Mouse (Mus musculus) heart, embryonic 12.5 days (tissue): ENCODE results near the gene Klc2. TPM values are rescaled to one million over a fixed set of nuclear protein-coding genes. Genes with fewer than 3 reads are reported as not detected.
"Not testable (repeated sequence)": the region's sequence is repeated elsewhere in the genome, so short reads cannot be mapped to it uniquely, and the experiment has no call there.

Experiments used
- ATAC-seq: fragments of 200-750 bp; cut with Nextera tagmentation; 2 replicates; pipeline ENCODE4 v1.8.0; 2017; ENCODE audit warnings: moderate TSS enrichment, moderate library complexity; ENCODE audit not compliant: insufficient number of reproducible peaks, low FRiP score
- H3K27ac ChIP-seq: fragments of 300-500 bp; sonication (generic); 2 replicates; pipeline ENCODE4 v1.5.1; 2016; ENCODE audit warnings: mild to moderate bottlenecking, moderate library complexity; ENCODE audit not compliant: poor library complexity, severe bottlenecking
- H3K27me3 ChIP-seq: fragments of 300-500 bp; sonication (generic); replicated peaks from 2 replicates; pipeline ENCODE4 v1.6.1; 2016; ENCODE audit warnings: mild to moderate bottlenecking, moderate library complexity
- H3K36me3 ChIP-seq: fragments of 300-500 bp; sonication (generic); 2 replicates; pipeline ENCODE4 v1.6.1; 2016; ENCODE audit warnings: mild to moderate bottlenecking, moderate library complexity
- H3K4me1 ChIP-seq: fragments of 300-500 bp; sonication (generic); replicated peaks from 2 replicates; pipeline ENCODE4 v1.6.1; 2016; ENCODE audit warnings: mild to moderate bottlenecking
- H3K4me2 ChIP-seq: fragments of 300-500 bp; sonication (generic); 2 replicates; pipeline ENCODE4 v1.6.1; 2016; ENCODE audit warnings: mild to moderate bottlenecking, moderate library complexity
- H3K4me3 ChIP-seq: fragments of 300-500 bp; sonication (generic); 2 replicates; pipeline ENCODE4 v1.5.1; 2016; ENCODE audit warnings: mild to moderate bottlenecking
- H3K9ac ChIP-seq: fragments of 300-500 bp; sonication (generic); 2 replicates; pipeline ENCODE4 v1.6.1; 2016; ENCODE audit warnings: mild to moderate bottlenecking, moderate library complexity
- H3K9me3 ChIP-seq: fragments of 300-500 bp; sonication (generic); replicated peaks from 2 replicates; pipeline ENCODE4 v1.6.1; 2016; ENCODE audit warnings: mild to moderate bottlenecking, moderate library complexity
- WGBS: fragments of 180-500 bp; shearing (Covaris S2); methylation state at CpG from one replicate; pipeline ENCODE4 v1.1.7; 2016; 5-methylcytosine and 5-hydroxymethylcytosine counted together
- polyA plus RNA-seq: library from polyadenylated mRNA; unstranded; fragments of >200 nt; fragmentation: Nextera tagmentation; extraction: Ambion mirVana; gene quantifications from 2 replicates; pipeline ENCODE4 v1.2.1, GENCODE M21; 2016

Klc2 gene
- 24.0 and 28.6 TPM in 2 replicates for polyA plus RNA-seq

DNA sequence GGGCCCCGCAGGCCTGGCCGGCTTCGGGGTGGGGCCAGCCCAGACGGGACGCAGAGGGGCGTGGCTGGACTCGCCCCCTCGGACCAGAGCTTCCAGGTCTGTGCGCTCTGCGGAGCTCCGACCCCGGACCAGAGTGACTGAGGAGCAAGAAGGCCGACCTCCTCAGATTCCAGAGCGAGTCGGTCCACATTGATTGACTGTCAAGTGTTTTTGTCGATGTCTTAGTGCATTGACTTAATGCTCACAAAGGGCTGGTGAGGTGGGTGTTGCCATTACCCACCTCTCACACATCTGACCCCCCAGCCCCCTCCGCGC is at the start of gene Klc2:
Gene Klc2 (minus strand): TSS at position 177 of the 315 bp plus-strand sequence.
- H3K4me3 ChIP-seq = peak within 1 kb of the TSS; percentile 76
- H3K4me1 ChIP-seq = peaks cover 20% of the 10 kb centered on the region
- WGBS = under 1% methylated on average over 18 of the region's 18 CpGs
- H3K9ac ChIP-seq = peak within 1 kb of the TSS; percentile 86
- H3K27me3 ChIP-seq = no peaks in the 10 kb centered on the region
- ATAC-seq = peak; percentile 93
- no peaks in the 10 kb centered on the region for H3K9me3 ChIP-seq
- peak within 1 kb of the TSS; percentile 79 for H3K4me2 ChIP-seq
- peaks cover 6% of the 10 kb centered on the region; the same call in 1 of the 2 replicates for H3K36me3 ChIP-seq
- H3K27ac ChIP-seq = peak within 1 kb of the TSS; percentile 74

GRCm38 (mm10) chr19:5167477-5167876 is 49.1 kb upstream of the Klc2 start:
- H3K9me3 ChIP-seq = no peaks in the 10 kb centered on the region
- no peaks in the 10 kb centered on the region for H3K27me3 ChIP-seq
- peaks cover 12% of the 10 kb centered on the region for H3K4me1 ChIP-seq
- H3K9ac ChIP-seq = no peak overlapping the region
- no peak overlapping the region for H3K4me3 ChIP-seq
- H3K36me3 ChIP-seq = peaks cover 16% of the 10 kb centered on the region
- WGBS = 83% methylated on average over 4 of the region's 4 CpGs
- H3K4me2 ChIP-seq = no peak overlapping the region
- ATAC-seq = no peak
- H3K27ac ChIP-seq = no peak overlapping the region

DNA sequence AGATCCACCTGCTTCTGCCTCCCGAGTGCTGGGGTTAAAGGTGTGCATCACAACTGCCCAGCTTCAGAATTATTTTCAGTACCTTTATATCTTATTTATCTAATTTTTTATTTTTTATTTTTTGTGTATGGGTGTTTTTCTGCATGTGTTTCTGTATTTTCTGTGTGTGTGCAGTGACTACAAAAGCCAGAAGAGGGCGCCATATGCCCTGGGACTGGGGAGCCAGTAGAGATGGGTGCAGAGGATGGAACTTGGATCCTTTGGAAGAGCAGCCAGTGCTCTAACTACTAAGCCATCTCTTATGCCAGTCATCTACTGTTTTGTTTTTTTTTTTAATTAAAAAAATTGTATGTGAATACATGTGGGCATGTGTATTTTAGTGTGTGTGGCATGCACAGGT is 46.0 kb upstream of the Klc2 start:
- Histone ChIP-seq H3K36me3 (peaks cover 24% of the 10 kb centered on the region), H3K4me2 (no peak overlapping the region), H3K9ac (no peak overlapping the region), H3K27me3 (no peaks in the 10 kb centered on the region), H3K4me1 (peaks cover 4% of the 10 kb centered on the region; the same call in 1 of the 2 replicates), H3K27ac (no peak overlapping the region), H3K4me3 (no peak overlapping the region), H3K9me3 (no peaks in the 10 kb centered on the region)
- 65% methylated on average over 2 of the region's 2 CpGs for WGBS
- ATAC-seq = no peak

DNA sequence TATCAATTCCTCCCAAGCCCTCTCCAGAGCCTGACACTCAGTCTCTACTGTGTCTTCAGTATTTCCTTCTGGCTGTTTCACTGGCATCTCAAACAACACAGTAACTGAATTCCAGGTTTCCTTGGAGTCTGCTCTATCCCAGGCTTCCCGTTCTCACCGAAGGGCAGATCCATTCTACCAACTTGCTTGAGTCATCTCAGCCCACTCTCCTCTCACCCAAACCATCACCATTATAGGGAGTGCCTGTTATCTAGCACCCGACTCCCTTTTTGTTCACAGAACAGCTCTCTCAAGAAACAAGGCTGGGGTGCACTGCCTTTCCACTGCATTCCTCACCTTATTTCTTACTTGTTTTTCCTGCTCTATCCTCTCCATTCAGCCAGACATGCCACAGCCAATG is 43.6 kb upstream of the Klc2 start:
- H3K27me3 ChIP-seq = no peaks in the 10 kb centered on the region
- ATAC-seq = no peak
- H3K9me3 ChIP-seq = no peaks in the 10 kb centered on the region
- 81% methylated on average over 3 of the region's 3 CpGs for WGBS
- H3K9ac ChIP-seq = no peak overlapping the region
- H3K4me2 ChIP-seq = no peak overlapping the region
- H3K27ac ChIP-seq = no peak overlapping the region
- peaks cover 27% of the 10 kb centered on the region for H3K36me3 ChIP-seq
- H3K4me1 ChIP-seq = no peaks in the 10 kb centered on the region
- no peak overlapping the region for H3K4me3 ChIP-seq

- Histone ChIP-seq H3K4me1 (no peaks in the 10 kb centered on the region), H3K9me3 (no peaks in the 10 kb centered on the region), H3K27ac (no peak overlapping the region), H3K4me3 (no peak overlapping the region), H3K36me3 (peaks cover 46% of the 10 kb centered on the region), H3K4me2 (no peak overlapping the region), H3K9ac (no peak overlapping the region), H3K27me3 (no peaks in the 10 kb centered on the region)
- WGBS = 85% methylated on average over 6 of the region's 6 CpGs
- no peak for ATAC-seq
Measured at GRCm38 (mm10) chr19:5152261-5152660, 33.9 kb upstream of the Klc2 start.

GRCm38 (mm10) chr19:5151741-5152140 is 33.4 kb upstream of the Klc2 start:
- Histone ChIP-seq H3K4me3 (no peak overlapping the region), H3K9ac (no peak overlapping the region), H3K4me2 (no peak overlapping the region), H3K4me1 (no peaks in the 10 kb centered on the region), H3K27ac (no peak overlapping the region), H3K36me3 (peaks cover 47% of the 10 kb centered on the region), H3K9me3 (no peaks in the 10 kb centered on the region), H3K27me3 (no peaks in the 10 kb centered on the region)
- no peak for ATAC-seq
- WGBS = 77% methylated on average over 5 of the region's 5 CpGs

DNA sequence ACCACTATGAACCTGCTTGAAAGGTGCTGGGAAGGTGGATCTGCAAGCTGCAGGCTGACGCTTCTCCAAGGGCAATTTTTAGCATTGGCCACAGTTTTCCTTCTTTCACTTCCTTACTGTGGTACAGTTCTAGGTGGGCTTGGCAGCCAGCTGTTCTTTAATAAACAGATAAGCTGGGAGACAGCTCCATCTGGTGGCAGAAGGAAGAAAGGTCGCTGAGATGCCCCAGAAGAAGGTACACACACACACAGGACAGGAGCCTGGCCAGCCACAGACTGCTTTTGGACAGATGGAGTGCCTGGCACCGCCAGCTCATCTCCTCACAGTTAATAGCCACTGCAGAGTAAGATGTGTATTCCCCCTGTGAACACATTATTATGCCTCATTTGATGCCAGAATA is 33.0 kb upstream of the Klc2 start:
- Histone ChIP-seq H3K4me3 (no peak overlapping the region), H3K9ac (no peak overlapping the region), H3K27me3 (no peaks in the 10 kb centered on the region), H3K27ac (no peak overlapping the region), H3K4me1 (no peaks in the 10 kb centered on the region), H3K36me3 (peaks cover 49% of the 10 kb centered on the region), H3K4me2 (no peak overlapping the region), H3K9me3 (no peaks in the 10 kb centered on the region)
- WGBS = 44% methylated on average over 3 of the region's 3 CpGs
- no peak for ATAC-seq

DNA sequence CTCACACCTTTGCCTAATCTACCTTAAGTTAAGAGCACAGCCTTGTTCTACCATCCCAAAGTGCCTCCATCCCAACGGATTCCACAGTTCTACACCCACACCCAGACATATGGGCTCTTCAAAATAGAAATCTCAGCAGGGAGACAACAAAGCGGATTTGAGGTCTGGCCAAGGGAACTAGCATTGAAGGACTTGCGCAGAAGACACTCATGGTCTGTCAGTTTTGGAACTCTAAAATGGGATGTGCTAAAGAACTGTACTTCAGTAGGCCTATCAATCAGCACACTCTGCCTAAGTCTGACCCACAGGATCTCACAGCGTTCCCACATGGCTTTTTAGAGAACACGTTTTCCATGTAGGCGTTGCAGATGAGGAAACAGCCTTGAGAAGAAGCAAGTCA is 32.0 kb upstream of the Klc2 start:
- no peak overlapping the region for H3K9ac ChIP-seq
- no peak overlapping the region for H3K4me2 ChIP-seq
- H3K27ac ChIP-seq = no peak overlapping the region
- H3K36me3 ChIP-seq = peaks cover 41% of the 10 kb centered on the region
- 88% methylated on average over 6 of the region's 6 CpGs for WGBS
- ATAC-seq = no peak
- H3K4me3 ChIP-seq = no peak overlapping the region
- H3K9me3 ChIP-seq = no peaks in the 10 kb centered on the region
- no peaks in the 10 kb centered on the region for H3K27me3 ChIP-seq
- H3K4me1 ChIP-seq = no peaks in the 10 kb centered on the region

DNA sequence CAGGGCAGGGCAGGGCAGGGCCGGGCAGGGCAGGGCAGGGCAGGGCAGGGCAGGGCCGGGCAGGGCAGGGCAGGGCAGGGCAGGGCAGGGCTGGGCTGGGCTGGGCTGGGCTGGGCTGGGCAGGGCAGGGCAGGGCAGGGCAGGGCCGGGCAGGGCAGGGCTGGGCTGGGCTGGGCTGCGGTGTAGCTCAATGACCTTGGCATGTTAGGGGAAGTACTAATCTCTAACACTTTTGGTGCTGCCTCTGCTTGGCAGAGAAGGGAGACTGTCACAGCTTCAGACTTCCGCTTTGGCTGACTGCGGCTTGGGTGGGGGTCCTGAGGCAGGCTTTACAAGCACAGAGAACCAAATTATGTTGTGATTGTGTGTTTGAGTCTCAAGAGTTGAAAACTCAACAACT is 30.7 kb upstream of the Klc2 start:
- not testable (repeated sequence) for H3K4me1 ChIP-seq, H3K9ac ChIP-seq, H3K9me3 ChIP-seq, H3K27ac ChIP-seq, H3K4me3 ChIP-seq, ATAC-seq, H3K27me3 ChIP-seq, H3K4me2 ChIP-seq
- peaks cover 51% of the 10 kb centered on the region for H3K36me3 ChIP-seq
- 65% methylated on average over 6 of the region's 6 CpGs for WGBS

DNA sequence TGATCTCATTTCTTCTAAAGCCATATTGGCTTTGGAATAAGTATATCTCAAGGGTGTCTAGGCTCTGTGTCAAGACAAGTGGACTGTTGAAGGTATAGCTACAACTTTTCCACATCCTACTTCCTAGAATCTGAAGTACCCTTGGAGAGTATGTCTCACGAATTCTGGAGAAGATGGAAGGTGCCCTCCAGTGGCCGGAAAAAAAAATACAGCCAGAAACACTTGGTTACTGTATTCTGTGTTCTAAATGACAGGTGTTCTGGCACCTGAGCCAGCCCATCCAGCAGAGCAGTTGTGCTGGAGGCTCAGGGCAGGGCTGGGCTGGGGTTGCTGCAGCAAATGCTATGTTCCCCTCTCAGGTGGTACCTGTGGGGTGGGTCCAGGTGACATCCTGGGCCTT is 21.3 kb upstream of the Klc2 start:
- Histone ChIP-seq H3K27me3 (no peaks in the 10 kb centered on the region), H3K4me3 (no peak overlapping the region), H3K9ac (no peak overlapping the region), H3K4me2 (no peak overlapping the region), H3K4me1 (no peaks in the 10 kb centered on the region), H3K27ac (no peak overlapping the region), H3K36me3 (peaks cover 68% of the 10 kb centered on the region), H3K9me3 (no peaks in the 10 kb centered on the region)
- WGBS = 1% methylated on average over 2 of the region's 2 CpGs
- no peak for ATAC-seq

DNA sequence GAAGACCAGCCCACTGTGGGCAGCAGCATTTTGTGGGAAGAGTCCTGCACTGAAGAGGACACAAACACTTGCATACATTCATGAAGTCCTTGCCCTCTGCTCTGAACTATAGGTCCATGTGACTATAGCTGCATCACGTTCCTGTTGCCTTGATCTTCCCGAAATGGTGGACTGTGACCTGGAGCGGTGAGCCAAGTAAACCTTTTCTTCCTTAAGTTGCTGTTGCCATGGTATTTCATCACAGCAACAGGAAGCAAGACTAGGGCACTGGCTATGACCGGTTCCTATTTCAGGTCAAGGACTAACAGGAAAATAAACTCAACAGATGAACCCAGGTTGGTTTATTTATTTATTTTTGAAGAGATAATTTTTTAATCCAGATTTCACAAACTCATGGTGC is 12.9 kb upstream of the Klc2 start:
- H3K4me3 ChIP-seq = no peak overlapping the region
- H3K27me3 ChIP-seq = no peaks in the 10 kb centered on the region
- H3K27ac ChIP-seq = no peak overlapping the region
- no peaks in the 10 kb centered on the region for H3K9me3 ChIP-seq
- no peak overlapping the region for H3K9ac ChIP-seq
- H3K4me2 ChIP-seq = no peak overlapping the region
- ATAC-seq = no peak
- WGBS = 73% methylated on average over 4 of the region's 4 CpGs
- no peaks in the 10 kb centered on the region for H3K4me1 ChIP-seq
- peaks cover 31% of the 10 kb centered on the region for H3K36me3 ChIP-seq

DNA sequence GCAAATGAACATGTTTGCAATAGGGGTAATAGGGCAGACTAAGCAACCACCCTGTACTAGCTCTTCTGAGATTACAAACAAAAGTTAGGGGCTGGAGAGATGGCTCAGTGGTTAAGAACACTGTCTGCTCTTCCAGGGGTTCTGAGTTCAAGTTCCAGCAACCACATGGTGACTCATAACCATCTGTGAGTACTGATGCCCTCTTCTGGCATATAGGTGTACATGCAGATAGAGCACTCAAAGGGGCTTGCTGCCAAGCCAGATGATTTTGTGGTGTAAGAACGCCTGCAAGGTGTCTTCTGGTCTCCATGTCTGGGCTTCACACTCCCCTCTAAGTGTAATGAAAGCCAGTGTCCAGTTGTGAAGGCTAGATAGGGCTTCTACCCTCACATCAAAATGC is 11.4 kb upstream of the Klc2 start:
- Histone ChIP-seq H3K4me2 (no peak overlapping the region), H3K27ac (no peak overlapping the region), H3K4me1 (no peaks in the 10 kb centered on the region), H3K4me3 (no peak overlapping the region), H3K9me3 (no peaks in the 10 kb centered on the region), H3K36me3 (peaks cover 20% of the 10 kb centered on the region), H3K27me3 (no peaks in the 10 kb centered on the region), H3K9ac (no peak overlapping the region)
- 54% methylated on average over 1 of the region's 1 CpGs for WGBS
- no peak for ATAC-seq
